ENCODE assay signal across 8 mouse cellular contexts in the genomic region with DNA sequence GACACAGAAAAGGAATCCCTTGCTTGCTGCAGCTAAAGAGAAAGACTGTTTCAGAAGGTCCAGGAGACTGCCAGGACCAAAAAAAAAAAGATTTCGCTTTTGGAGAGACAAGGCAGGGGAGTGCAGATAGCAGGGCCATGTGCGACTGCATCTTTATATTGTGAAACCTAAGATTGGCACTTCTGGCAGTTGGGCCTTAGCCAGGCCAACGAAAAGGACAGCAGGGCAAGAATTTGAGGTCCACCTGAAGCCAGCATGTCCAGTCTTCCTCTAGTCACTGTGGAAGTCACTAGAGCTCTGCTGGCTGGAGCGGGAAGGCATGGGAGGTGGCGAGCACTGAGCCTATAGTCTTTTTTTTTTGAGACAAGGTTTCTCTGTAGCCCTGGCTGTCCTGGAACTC. TPM values are rescaled to one million over a fixed set of nuclear protein-coding genes. Genes with fewer than 3 reads are reported as not detected.
DNase-seq lines count a peak whose midpoint lies in the region; ATAC-seq and TF ChIP-seq lines count a peak whose summit lies in the region.

No protein-coding gene starts in this region.

- peak; percentile 91 for DNase-seq in heart, adult 11 months
- no peak for DNase-seq in heart, adult 18-20 months
- DNase-seq in CH12.LX (ENCODE audit: extremely low read depth), result no peak
- DNase-seq in right cerebral cortex, postnatal 14 days, result no peak
- DNase-seq in frontal cortex, postnatal 10 days (ENCODE audit: low spot score in 2 of 2), result no peak
- no peak for DNase-seq in left cerebral cortex, postnatal 25 days (ENCODE audit: low spot score in 2 of 2)

- no peak for TF ChIP-seq EP300 in CH12.LX (IDR thresholded peaks at IDR 0.05; ENCODE audit: low read length)

- in situ Hi-C loops in CH12.LX (cut with MboI; ENCODE audit: low pct_ligation_motif_present, low pct_unique_long_range_greater_than_20kb, low sequenced_read_pairs), result loop anchor here (5.0 kb wide), 2 partner anchors 53 to 113 kb away; partner anchors contain the start of gene Sema4a

- peak overlapping the region; percentile 45 for H3K4me2 ChIP-seq in CH12.LX (ENCODE audit: insufficient read depth, low read depth, poor library complexity, severe bottlenecking)
- H3K4me2 ChIP-seq in forebrain, embryonic 15.5 days (replicated peaks), result peak overlapping the region; percentile 59
- peak overlapping the region; percentile 75 for H3K4me2 ChIP-seq in liver, embryonic 16.5 days (ENCODE audit: low read depth, low read length)

- H3K9ac ChIP-seq in CH12.LX (ENCODE audit: insufficient read depth, low read depth), result peak overlapping the region; percentile 65
- H3K9ac ChIP-seq in forebrain, embryonic 15.5 days (replicated peaks), result peak overlapping the region; percentile 78
- peak overlapping the region; percentile 90 for H3K9ac ChIP-seq in liver, embryonic 16.5 days (ENCODE audit: low read depth, low read length)

- peaks cover 8 to 42% of the 10 kb centered on the region in 2 experiments for H3K4me1 ChIP-seq in CH12.LX (ENCODE audit: control insufficient read depth in 1 of 2, insufficient read depth in 2 of 2)
- peaks cover 21% of the 10 kb centered on the region for H3K4me1 ChIP-seq in forebrain, embryonic 15.5 days
- H3K4me1 ChIP-seq in liver, embryonic 16.5 days (ENCODE audit: control insufficient read depth, low read depth, low read length), result peaks cover 51% of the 10 kb centered on the region

- ATAC-seq in forebrain, embryonic 15.5 days (replicated peaks), result no peak
- no peak for ATAC-seq in liver, embryonic 16.5 days (ENCODE audit: low read depth)

- intact Hi-C loops in left cerebral cortex, postnatal 25 days (cut with DNase I), result no loop called here

- no peak for TF ChIP-seq RAD21 in CH12.LX (IDR thresholded peaks at IDR 0.05; ENCODE audit: low read depth, low read length)

- no peak overlapping the region for H3K27ac ChIP-seq in CH12.LX (ENCODE audit: insufficient read depth, low read depth)
- no peak overlapping the region for H3K27ac ChIP-seq in forebrain, embryonic 15.5 days (replicated peaks)
- peak overlapping the region; percentile 95 for H3K27ac ChIP-seq in liver, embryonic 16.5 days (ENCODE audit: low read length)

- no peak for TF ChIP-seq POLR2A in CH12.LX (IDR thresholded peaks at IDR 0.05; ENCODE audit: low read depth, low read length)

- dilution Hi-C loops in CH12.LX (cut with MboI; ENCODE audit: extremely low pct_ligation_motif_present, extremely low pct_unique_long_range_greater_than_20kb, low sequenced_read_pairs), result no loop called here

- peak overlapping the region; percentile 60 to 92 (median 77) for H3K4me3 ChIP-seq in CH12.LX (replicated peaks in 1 of 3; ENCODE audit: low read depth in 2 of 3, low read length in 2 of 3, poor library complexity in 1 of 3)
- H3K4me3 ChIP-seq in forebrain, embryonic 15.5 days, result peak overlapping the region; percentile 58
- peak overlapping the region; percentile 87 for H3K4me3 ChIP-seq in liver, embryonic 16.5 days (ENCODE audit: low read depth, low read length)

- peaks cover 22% of the 10 kb centered on the region; the same call in 1 of the 2 replicates for H3K79me2 ChIP-seq in CH12.LX (replicated peaks; ENCODE audit: control insufficient read depth, extremely low read depth, insufficient read depth, poor library complexity, severe bottlenecking)

- no peak for TF ChIP-seq CTCF in CH12.LX (conservative IDR thresholded peaks at IDR 0.05 in 1 of 2, IDR thresholded peaks at IDR 0.05 in 1 of 2; ENCODE audit: low read depth in 2 of 2, low read length in 2 of 2)

- peaks cover 17 to 54% of the 10 kb centered on the region in 2 experiments for H3K36me3 ChIP-seq in CH12.LX (replicated peaks in 1 of 2; ENCODE audit: control insufficient read depth in 1 of 2, insufficient read depth in 1 of 2, low read length in 1 of 2)
- H3K36me3 ChIP-seq in forebrain, embryonic 15.5 days, result peaks cover 10% of the 10 kb centered on the region
- H3K36me3 ChIP-seq in liver, embryonic 16.5 days (ENCODE audit: control insufficient read depth, insufficient read depth), result peaks cover 9% of the 10 kb centered on the region

- no peaks in the 10 kb centered on the region for H3K9me3 ChIP-seq in CH12.LX (replicated peaks; ENCODE audit: low read length)
- H3K9me3 ChIP-seq in forebrain, embryonic 15.5 days, result no peaks in the 10 kb centered on the region
- no peaks in the 10 kb centered on the region for H3K9me3 ChIP-seq in liver, embryonic 16.5 days (replicated peaks; ENCODE audit: control insufficient read depth, low read length)

- H3K27me3 ChIP-seq in CH12.LX (replicated peaks), result no peaks in the 10 kb centered on the region
- H3K27me3 ChIP-seq in forebrain, embryonic 15.5 days, result no peaks in the 10 kb centered on the region
- H3K27me3 ChIP-seq in liver, embryonic 16.5 days (ENCODE audit: control insufficient read depth, insufficient read depth, low read depth, low read length), result no peaks in the 10 kb centered on the region

- WGBS in forebrain, embryonic 15.5 days, result 66% methylated on average over 5 of the region's 5 CpGs
- 31% methylated on average over 5 of the region's 5 CpGs for WGBS in liver, embryonic 16.5 days (ENCODE audit: insufficient replicate concordance)

TF ChIP-seq in CH12.LX, 34 proteins besides CTCF, POLR2A, EP300 and RAD21:
- TF ChIP-seq NRF1 (IDR thresholded peaks at IDR 0.05; ENCODE audit: low read depth, low read length), result no peak
- no peak for TF ChIP-seq MAZ (IDR thresholded peaks at IDR 0.05; ENCODE audit: low read depth, low read length)
- TF ChIP-seq E2F4 (IDR thresholded peaks at IDR 0.05; ENCODE audit: insufficient replicate concordance, low read depth, low read length), result no peak
- TF ChIP-seq MYC (IDR thresholded peaks at IDR 0.05; ENCODE audit: low read depth, low read length), result no peak
- no peak for TF ChIP-seq ETS1 (conservative IDR thresholded peaks at IDR 0.05; ENCODE audit: low read depth, low read length)
- TF ChIP-seq UBTF (IDR thresholded peaks at IDR 0.05; ENCODE audit: low read depth, low read length), result no peak
- TF ChIP-seq TBP (conservative IDR thresholded peaks at IDR 0.05; ENCODE audit: low read depth, low read length), result no peak
- TF ChIP-seq CHD2 (IDR thresholded peaks at IDR 0.05; ENCODE audit: low read length), result no peak
- no peak for TF ChIP-seq USF2 (conservative IDR thresholded peaks at IDR 0.05; ENCODE audit: low read depth, low read length)
- TF ChIP-seq MAX (IDR thresholded peaks at IDR 0.05; ENCODE audit: low read length), result no peak
- no peak for TF ChIP-seq PAX5 (IDR thresholded peaks at IDR 0.05; ENCODE audit: low read length)
- TF ChIP-seq SMC3 (IDR thresholded peaks at IDR 0.05; ENCODE audit: low read depth, low read length), result no peak
- TF ChIP-seq POLR2AphosphoS2 (IDR thresholded peaks at IDR 0.05; ENCODE audit: low read depth, low read length), result no peak
- TF ChIP-seq JUND (conservative IDR thresholded peaks at IDR 0.05; ENCODE audit: low read depth, low read length), result no peak
- TF ChIP-seq HCFC1 (IDR thresholded peaks at IDR 0.05; ENCODE audit: low read depth, low read length), result no peak
- TF ChIP-seq CHD1 (IDR thresholded peaks at IDR 0.05; ENCODE audit: low read depth, low read length), result no peak
- no peak for TF ChIP-seq TCF12 (IDR thresholded peaks at IDR 0.05; ENCODE audit: low read depth, low read length)
- no peak for TF ChIP-seq ZNF384 (IDR thresholded peaks at IDR 0.05; ENCODE audit: low read depth, low read length)

RNA-seq across cellular contexts. Expression of gene Pmf1, which starts 1.2 kb away (rescaled TPM):
- total RNA-seq in heart, adult 18-20 months (2021), result 10 to 100 TPM; 16.8 to 18.3 TPM
- total RNA-seq in CH12.LX (2012; rRNA removed) (99.1 and 99.9 TPM in 2 replicates), CH12.LX (2014; rRNA removed) (102 and 104 TPM in 2 replicates)
- polyA plus RNA-seq in CH12.LX (2012; ENCODE audit: insufficient read length, low read depth), result 135 and 144 TPM in 2 replicates
- 55.1 and 64.8 TPM in 2 replicates for polyA plus RNA-seq in forebrain, embryonic 15.5 days (2015; fragmentation: Nextera tagmentation; extraction: Ambion mirVana)
- 69.7 and 76.8 TPM in 2 replicates for polyA plus RNA-seq in liver, embryonic 16.5 days (2015; fragmentation: Nextera tagmentation; extraction: Ambion mirVana)
- total RNA-seq in left cerebral cortex, postnatal 25 days (2021), result 1 to 10 TPM; 5.1 to 6.2 TPM

RNA-seq across cellular contexts. Expression of gene Slc25a44, which starts 16.0 kb away (rescaled TPM):
- 10 to 100 TPM; 12.3 to 14.2 TPM for total RNA-seq in heart, adult 18-20 months (2021)
- total RNA-seq in CH12.LX (2012; rRNA removed) (8.9 and 11.5 TPM in 2 replicates), CH12.LX (2014; rRNA removed) (12.9 and 13.2 TPM in 2 replicates)
- 15.9 and 17.5 TPM in 2 replicates for polyA plus RNA-seq in CH12.LX (2012; ENCODE audit: insufficient read length, low read depth)
- 31.3 and 33.2 TPM in 2 replicates for polyA plus RNA-seq in forebrain, embryonic 15.5 days (2015; fragmentation: Nextera tagmentation; extraction: Ambion mirVana)
- 10.0 and 11.8 TPM in 2 replicates for polyA plus RNA-seq in liver, embryonic 16.5 days (2015; fragmentation: Nextera tagmentation; extraction: Ambion mirVana)
- 10 to 100 TPM; 77.4 to 79.3 TPM for total RNA-seq in left cerebral cortex, postnatal 25 days (2021)

RNA-seq across cellular contexts. Expression of gene Bglap, which starts 24.7 kb away (rescaled TPM):
- not detected for total RNA-seq in heart, adult 18-20 months (2021)
- total RNA-seq in CH12.LX (2012; rRNA removed), result not detected in 2 replicates
- total RNA-seq in CH12.LX (2014; rRNA removed), result not detected in 2 replicates
- not detected in 2 replicates for polyA plus RNA-seq in CH12.LX (2012; ENCODE audit: insufficient read length, low read depth)
- not detected in 2 replicates for polyA plus RNA-seq in forebrain, embryonic 15.5 days (2015; fragmentation: Nextera tagmentation; extraction: Ambion mirVana)
- not detected in 2 replicates for polyA plus RNA-seq in liver, embryonic 16.5 days (2015; fragmentation: Nextera tagmentation; extraction: Ambion mirVana)
- 1 to 10 TPM in 1 of 2 experiments, under 1 TPM in 1; 0.96 to 4.2 TPM for total RNA-seq in left cerebral cortex, postnatal 25 days (2021)

RNA-seq across cellular contexts. Expression of gene Bglap2, which starts 30.5 kb away (rescaled TPM):
- not detected for total RNA-seq in heart, adult 18-20 months (2021)
- total RNA-seq in CH12.LX (2012; rRNA removed) (not detected in 2 replicates), CH12.LX (2014; rRNA removed) (not detected in 2 replicates)
- not detected in 2 replicates for polyA plus RNA-seq in CH12.LX (2012; ENCODE audit: insufficient read length, low read depth)
- not detected in 2 replicates for polyA plus RNA-seq in forebrain, embryonic 15.5 days (2015; fragmentation: Nextera tagmentation; extraction: Ambion mirVana)
- polyA plus RNA-seq in liver, embryonic 16.5 days (2015; fragmentation: Nextera tagmentation; extraction: Ambion mirVana), result not detected in 2 replicates
- not detected for total RNA-seq in left cerebral cortex, postnatal 25 days (2021)

RNA-seq across cellular contexts. Expression of gene Bglap3, which starts 36.4 kb away (rescaled TPM):
- not detected for total RNA-seq in heart, adult 18-20 months (2021)
- 0.59 and 1.0 TPM in 2 replicates for total RNA-seq in CH12.LX (2012; rRNA removed)
- 1.7 and 2.7 TPM in 2 replicates for total RNA-seq in CH12.LX (2014; rRNA removed)
- polyA plus RNA-seq in CH12.LX (2012; ENCODE audit: insufficient read length, low read depth), result 2.0 and 2.1 TPM in 2 replicates
- polyA plus RNA-seq in forebrain, embryonic 15.5 days (2015; fragmentation: Nextera tagmentation; extraction: Ambion mirVana), result 0.27 TPM in 1 of 2 replicates, not detected in the other
- polyA plus RNA-seq in liver, embryonic 16.5 days (2015; fragmentation: Nextera tagmentation; extraction: Ambion mirVana), result 0.15 and 0.69 TPM in 2 replicates
- 1 to 10 TPM; 1.0 to 1.1 TPM for total RNA-seq in left cerebral cortex, postnatal 25 days (2021)

Comparison
In these comparisons a context has a peak if more than half of its experiments do, and no peak if none do; other contexts are left out.
1. RNA of gene Pmf1, which starts 1.2 kb away (total RNA-seq): 99.1 to 104 TPM in CH12.LX; 16.8 to 18.3 TPM in heart, adult 18-20 months and 5.1 to 6.2 TPM in left cerebral cortex, postnatal 25 days; every median in the first group is over 4 times any median in the second.
2. RNA of gene Slc25a44, which starts 16.0 kb away (total RNA-seq): 77.4 to 79.3 TPM in left cerebral cortex, postnatal 25 days; 12.3 to 14.2 TPM in heart, adult 18-20 months and 8.9 to 13.2 TPM in CH12.LX; every median in the first group is over 4 times any median in the second.
3. Peak in every context shown above with its lines, with median percentiles within 50 percentile points of each other: H3K4me2 ChIP-seq, H3K4me3 ChIP-seq and H3K9ac ChIP-seq.